Mouse (Mus musculus): ENCODE results near the gene Ptpn14. TPM values are rescaled to one million over a fixed set of nuclear protein-coding genes. Genes with fewer than 3 reads are reported as not detected.

Ptpn14 gene
- polyA plus RNA-seq, 1 experiment from 2014 or later: 6.7 TPM

DNA sequence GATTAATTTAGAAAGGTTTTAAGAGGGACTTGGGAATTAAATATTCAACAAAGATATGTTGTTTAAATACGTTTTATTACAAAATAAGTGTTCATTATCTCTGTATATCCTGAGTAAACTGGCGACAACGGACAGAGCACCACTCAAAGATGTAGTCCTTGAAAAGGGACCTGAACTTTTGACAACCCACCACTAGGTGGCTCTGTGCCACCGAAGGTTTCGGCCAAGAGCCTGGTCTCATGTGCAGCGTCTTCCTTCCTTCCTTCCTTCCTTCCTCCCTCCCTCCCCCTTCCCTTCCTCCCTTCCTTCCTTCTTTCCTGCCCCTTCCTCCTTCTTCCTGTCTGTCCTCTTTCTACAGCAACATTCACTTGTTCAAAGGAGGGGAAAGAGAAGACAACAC, 27.1 kb upstream of the Ptpn14 start:
- no peak overlapping the region for H3K4me3 ChIP-seq
- H3K27ac ChIP-seq (replicated peaks): no peak overlapping the region
- no peaks in the 10 kb centered on the region for H3K9me3 ChIP-seq
- DNase-seq (ENCODE audit: low spot score): peak; percentile 76
- WGBS: 1% methylated on average over 6 of the region's 6 CpGs
- no peaks in the 10 kb centered on the region for H3K4me1 ChIP-seq
- H3K27me3 ChIP-seq (replicated peaks; ENCODE audit: low read depth, poor library complexity, severe bottlenecking): no peaks in the 10 kb centered on the region
- no peaks in the 10 kb centered on the region for H3K36me3 ChIP-seq (replicated peaks)

GRCm38 (mm10) chr1:189703156-189703555, 24.9 kb upstream of the Ptpn14 start:
- no peaks in the 10 kb centered on the region for H3K36me3 ChIP-seq (replicated peaks)
- H3K27me3 ChIP-seq (replicated peaks; ENCODE audit: low read depth, poor library complexity, severe bottlenecking): no peaks in the 10 kb centered on the region
- no peak overlapping the region for H3K27ac ChIP-seq (replicated peaks)
- WGBS: 41% methylated on average over 7 of the region's 7 CpGs
- H3K9me3 ChIP-seq: no peaks in the 10 kb centered on the region
- H3K4me1 ChIP-seq: peaks cover 16% of the 10 kb centered on the region
- H3K4me3 ChIP-seq: no peak overlapping the region
- no peak for DNase-seq (ENCODE audit: low spot score)

DNA sequence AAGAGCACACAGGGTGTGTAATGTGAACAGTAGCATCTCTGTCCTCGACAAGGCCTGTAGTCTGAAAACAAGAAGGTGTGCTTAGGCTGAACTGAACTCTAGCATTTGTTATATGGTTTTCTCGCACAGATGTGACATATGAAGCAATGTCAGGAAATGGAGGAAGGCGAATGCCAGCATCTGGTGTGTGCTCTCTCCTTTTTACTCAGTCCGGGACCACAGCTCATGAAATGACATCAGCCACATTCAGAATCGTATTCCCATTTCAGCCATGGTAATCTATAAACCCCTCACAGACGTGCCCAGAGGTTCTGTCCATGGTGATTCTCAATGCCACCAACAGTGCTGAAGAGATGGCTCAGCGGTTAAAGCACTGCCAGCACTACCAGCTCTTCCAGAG, 24.5 kb upstream of the Ptpn14 start:
- WGBS: 79% methylated on average over 7 of the region's 7 CpGs
- H3K9me3 ChIP-seq: no peaks in the 10 kb centered on the region
- H3K27me3 ChIP-seq (replicated peaks; ENCODE audit: low read depth, poor library complexity, severe bottlenecking): no peaks in the 10 kb centered on the region
- H3K36me3 ChIP-seq (replicated peaks): no peaks in the 10 kb centered on the region
- H3K27ac ChIP-seq (replicated peaks): no peak overlapping the region
- H3K4me3 ChIP-seq: no peak overlapping the region
- DNase-seq (ENCODE audit: low spot score): no peak
- H3K4me1 ChIP-seq: peaks cover 19% of the 10 kb centered on the region

- 81% methylated on average over 12 of the region's 12 CpGs for WGBS
- H3K4me3 ChIP-seq: no peak overlapping the region
- DNase-seq (ENCODE audit: low spot score): no peak
- no peaks in the 10 kb centered on the region for H3K36me3 ChIP-seq (replicated peaks)
- H3K9me3 ChIP-seq: no peaks in the 10 kb centered on the region
- H3K27me3 ChIP-seq (replicated peaks; ENCODE audit: low read depth, poor library complexity, severe bottlenecking): no peaks in the 10 kb centered on the region
- no peak overlapping the region for H3K27ac ChIP-seq (replicated peaks)
- H3K4me1 ChIP-seq: peaks cover 22% of the 10 kb centered on the region
Measured at GRCm38 (mm10) chr1:189706040-189706645, 21.9 kb upstream of the Ptpn14 start.

GRCm38 (mm10) chr1:189707014-189707413, 21.1 kb upstream of the Ptpn14 start:
- no peaks in the 10 kb centered on the region for H3K36me3 ChIP-seq (replicated peaks)
- DNase-seq (ENCODE audit: low spot score): no peak
- peaks cover 22% of the 10 kb centered on the region for H3K4me1 ChIP-seq
- no peaks in the 10 kb centered on the region for H3K27me3 ChIP-seq (replicated peaks; ENCODE audit: low read depth, poor library complexity, severe bottlenecking)
- no peaks in the 10 kb centered on the region for H3K9me3 ChIP-seq
- H3K4me3 ChIP-seq: no peak overlapping the region
- 0 out of 2 replicates have a peak overlapping the region, but pooled peaks have one; percentile 40 for H3K27ac ChIP-seq (replicated peaks)

- no peaks in the 10 kb centered on the region for H3K36me3 ChIP-seq (replicated peaks)
- H3K4me3 ChIP-seq: no peak overlapping the region
- peaks cover 22% of the 10 kb centered on the region for H3K4me1 ChIP-seq
- no peaks in the 10 kb centered on the region for H3K9me3 ChIP-seq
- H3K27ac ChIP-seq (replicated peaks): peak overlapping the region; percentile 24; the same call in 1 of the 2 replicates
- DNase-seq (ENCODE audit: low spot score): no peak
- H3K27me3 ChIP-seq (replicated peaks; ENCODE audit: low read depth, poor library complexity, severe bottlenecking): no peaks in the 10 kb centered on the region
- WGBS: 38% methylated on average over 5 of the region's 5 CpGs
Measured at GRCm38 (mm10) chr1:189707419-189707818, 20.6 kb upstream of the Ptpn14 start.

GRCm38 (mm10) chr1:189709001-189709400, 19.1 kb upstream of the Ptpn14 start:
- Histone ChIP-seq H3K27ac (replicated peaks) (no peak overlapping the region), H3K4me3 (no peak overlapping the region), H3K36me3 (replicated peaks) (no peaks in the 10 kb centered on the region), H3K27me3 (replicated peaks; ENCODE audit: low read depth, poor library complexity, severe bottlenecking) (no peaks in the 10 kb centered on the region), H3K4me1 (peaks cover 22% of the 10 kb centered on the region), H3K9me3 (no peaks in the 10 kb centered on the region)
- no peak for DNase-seq (ENCODE audit: low spot score)
- WGBS: 83% methylated on average over 8 of the region's 8 CpGs

DNA sequence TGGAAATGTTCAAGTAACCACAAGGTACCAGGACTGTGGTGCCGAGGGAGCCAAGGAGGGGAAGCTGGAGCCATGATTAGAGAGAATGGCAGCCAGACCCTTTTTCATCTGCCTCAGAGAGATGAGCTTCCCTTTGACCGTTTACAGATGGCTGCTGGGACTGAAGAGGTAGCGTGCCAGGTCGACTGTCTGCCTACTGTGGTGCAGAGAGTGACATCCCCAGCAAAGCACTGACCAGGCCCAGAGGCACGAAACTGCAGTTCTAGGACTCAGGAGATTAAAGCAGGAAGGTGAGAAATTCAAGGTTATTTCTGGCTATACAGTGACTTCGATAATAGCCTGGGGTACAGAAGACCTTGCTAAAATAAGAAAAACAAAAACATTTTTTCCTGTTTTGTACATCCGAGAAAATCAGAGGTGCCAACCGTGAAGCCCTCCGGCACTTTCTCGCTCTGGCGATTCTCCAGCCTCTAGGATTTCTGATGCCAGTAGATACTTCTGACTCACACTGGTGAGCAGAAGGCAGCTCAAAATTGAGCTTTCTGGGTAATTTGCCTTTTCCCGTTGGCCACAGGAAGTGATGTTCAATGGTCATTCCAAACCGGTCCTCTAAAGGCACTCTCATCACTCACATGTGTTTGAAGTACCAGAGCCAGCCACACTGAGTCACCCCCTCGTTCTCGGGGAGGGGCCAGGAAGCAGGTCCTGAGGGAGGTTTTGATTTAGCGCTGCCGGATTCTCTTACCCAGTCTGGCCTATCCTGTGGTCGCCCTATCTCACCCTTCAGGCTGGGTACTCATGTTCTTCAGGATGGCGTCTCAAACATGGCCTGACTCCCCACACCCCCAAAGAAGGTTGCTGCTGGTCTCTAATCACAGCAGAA, 11.9 kb upstream of the Ptpn14 start:
- H3K4me3 ChIP-seq: no peak overlapping the region
- H3K4me1 ChIP-seq: peaks cover 17% of the 10 kb centered on the region
- DNase-seq (ENCODE audit: low spot score): no peak
- peaks cover 7% of the 10 kb centered on the region; the same call in 1 of the 2 replicates for H3K27me3 ChIP-seq (replicated peaks; ENCODE audit: low read depth, poor library complexity, severe bottlenecking)
- H3K36me3 ChIP-seq (replicated peaks): no peaks in the 10 kb centered on the region
- 61% methylated on average over 19 of the region's 19 CpGs for WGBS
- H3K9me3 ChIP-seq: peaks cover 7% of the 10 kb centered on the region; the same call in 1 of the 2 replicates
- no peak overlapping the region for H3K27ac ChIP-seq (replicated peaks)

GRCm38 (mm10) chr1:189717546-189717945, 10.5 kb upstream of the Ptpn14 start:
- Histone ChIP-seq H3K4me3 (no peak overlapping the region), H3K4me1 (peaks cover 19% of the 10 kb centered on the region), H3K27me3 (replicated peaks; ENCODE audit: low read depth, poor library complexity, severe bottlenecking) (peaks cover 7% of the 10 kb centered on the region; the same call in 1 of the 2 replicates), H3K27ac (replicated peaks) (no peak overlapping the region; the same call in 1 of the 2 replicates), H3K36me3 (replicated peaks) (no peaks in the 10 kb centered on the region), H3K9me3 (peaks cover 7% of the 10 kb centered on the region; the same call in 1 of the 2 replicates)
- WGBS: 91% methylated on average over 11 of the region's 11 CpGs
- no peak for DNase-seq (ENCODE audit: low spot score)

DNA sequence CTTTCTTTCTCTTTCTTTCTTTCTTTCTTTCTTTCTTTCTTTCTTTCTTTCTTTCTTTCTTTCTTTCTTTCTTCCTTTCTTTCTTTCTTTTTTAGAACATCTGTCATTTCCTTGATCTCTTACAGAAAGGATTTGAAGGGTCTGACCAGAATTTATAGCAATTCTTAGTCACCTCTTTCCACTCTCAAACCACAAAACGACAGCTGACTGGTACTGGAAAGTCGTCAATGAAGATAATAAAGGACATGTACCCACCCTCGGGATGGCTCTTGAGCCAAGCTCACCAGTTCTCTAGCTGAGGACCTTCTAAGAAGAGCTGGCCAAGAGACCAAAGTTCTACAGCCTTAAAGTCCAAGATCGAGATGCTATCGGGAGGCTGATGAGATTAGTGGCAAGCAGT, 9.5 kb upstream of the Ptpn14 start:
- DNase-seq (ENCODE audit: low spot score): no peak
- no peaks in the 10 kb centered on the region for H3K36me3 ChIP-seq (replicated peaks)
- peaks cover 19% of the 10 kb centered on the region for H3K4me1 ChIP-seq
- peaks cover 7% of the 10 kb centered on the region; the same call in 1 of the 2 replicates for H3K9me3 ChIP-seq
- WGBS: 89% methylated on average over 5 of the region's 5 CpGs
- no peak overlapping the region for H3K27ac ChIP-seq (replicated peaks)
- peaks cover 7% of the 10 kb centered on the region; the same call in 1 of the 2 replicates for H3K27me3 ChIP-seq (replicated peaks; ENCODE audit: low read depth, poor library complexity, severe bottlenecking)
- no peak overlapping the region for H3K4me3 ChIP-seq

DNA sequence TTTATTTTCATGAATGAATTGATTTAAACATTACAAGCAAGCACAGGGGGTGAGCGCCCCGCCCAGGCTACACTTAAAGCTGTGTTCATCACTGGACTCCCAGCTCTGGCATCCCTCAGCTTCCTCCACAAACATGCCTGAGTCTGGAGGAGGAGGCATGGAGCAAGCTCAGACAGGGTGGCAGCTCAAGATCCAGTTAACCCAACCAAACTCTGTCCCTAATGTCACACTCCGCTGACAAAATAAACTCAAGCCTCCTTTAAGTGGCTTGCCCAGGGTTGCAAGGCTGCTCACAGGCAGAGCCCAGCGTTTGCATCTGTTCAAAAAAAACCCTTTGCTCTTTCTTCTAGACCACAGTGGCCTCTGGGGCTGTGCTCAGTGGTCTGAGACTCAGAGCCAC, 1.9 kb upstream of the Ptpn14 start:
- no peak for DNase-seq (ENCODE audit: low spot score)

DNA sequence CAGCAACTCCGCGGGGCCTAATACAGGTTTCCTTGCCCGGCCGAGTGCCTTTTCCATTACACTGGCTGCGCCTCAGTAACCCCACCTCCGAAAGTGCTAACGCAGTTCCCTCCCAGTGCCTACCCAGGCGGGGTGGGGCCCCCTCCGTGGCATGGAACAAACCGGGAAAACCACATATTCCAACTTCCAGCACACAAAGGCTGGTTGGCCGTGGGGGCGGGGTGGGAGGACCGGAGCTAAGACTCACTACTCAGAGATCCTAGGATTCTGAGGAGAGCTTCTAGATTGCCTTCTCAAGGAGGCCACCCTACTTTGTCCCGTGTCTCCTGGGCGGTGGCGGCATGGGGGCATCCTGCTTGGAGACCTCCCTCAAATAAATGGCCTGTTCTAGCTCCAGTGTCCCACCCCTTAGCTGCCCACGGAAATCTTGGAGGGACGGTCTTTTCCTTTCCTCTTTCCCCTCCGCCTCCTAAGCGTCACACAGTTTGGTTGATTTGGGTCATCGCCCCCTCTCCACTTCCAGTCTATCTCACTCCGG, 653 bp upstream of the Ptpn14 start:
- H3K9me3 ChIP-seq: no peaks in the 10 kb centered on the region
- peaks cover 60% of the 10 kb centered on the region for H3K4me1 ChIP-seq
- under 1% methylated on average over 22 of the region's 22 CpGs for WGBS
- peaks cover 44% of the 10 kb centered on the region for H3K27me3 ChIP-seq (replicated peaks; ENCODE audit: low read depth, poor library complexity, severe bottlenecking)
- no peaks in the 10 kb centered on the region for H3K36me3 ChIP-seq (replicated peaks)
- H3K4me3 ChIP-seq: peak overlapping the region; percentile 88
- DNase-seq (ENCODE audit: low spot score): peak; percentile 82
- H3K27ac ChIP-seq (replicated peaks): peak overlapping the region; percentile 92

More for the DNA sequence above, 1.9 kb upstream of the Ptpn14 start:
- Histone ChIP-seq H3K36me3 (replicated peaks) (no peaks in the 10 kb centered on the region), H3K27me3 (replicated peaks; ENCODE audit: low read depth, poor library complexity, severe bottlenecking) (peaks cover 38% of the 10 kb centered on the region), H3K27ac (replicated peaks) (peak overlapping the region; percentile 48; the same call in 1 of the 2 replicates), H3K9me3 (no peaks in the 10 kb centered on the region), H3K4me1 (peaks cover 49% of the 10 kb centered on the region), H3K4me3 (no peak overlapping the region)
- 64% methylated on average over 4 of the region's 4 CpGs for WGBS
